In genomic region chrX:92280619-92281018, GRCm38 (mm10) we compare ENCODE assay signal across 23 mouse cellular contexts.
DNase-seq lines count a peak whose midpoint lies in the region; ATAC-seq and TF ChIP-seq lines count a peak whose summit lies in the region.
"Had no signal": no experiment of that assay in that cellular context is flagged by ENCODE, and none has a peak within 500 bp of the region (broad histone marks: within the 10 kb centered on the region; RNA-seq: fewer than 3 reads in every experiment).

No protein-coding gene starts in this region.

- H3K4me3 ChIP-seq in forebrain, embryonic 14.5 days (ENCODE audit: low read depth, low read length) = no peak overlapping the region
- no peak overlapping the region for H3K4me3 ChIP-seq in forebrain, embryonic 13.5 days
- no peak overlapping the region for H3K4me3 ChIP-seq in midbrain, postnatal 0 days (ENCODE audit: low read depth, low read length)
- H3K4me3 ChIP-seq in midbrain, embryonic 10.5 days = no peak overlapping the region
- no peak overlapping the region for H3K4me3 ChIP-seq in neural tube, embryonic 15.5 days (replicated peaks)
- H3K4me3 ChIP-seq: embryonic facial prominence, embryonic 13.5 days; embryonic facial prominence, embryonic 15.5 days; erythroblast, embryonic 14.5 days; forebrain, embryonic 10.5 days had no signal

- H3K27ac ChIP-seq in forebrain, embryonic 14.5 days (ENCODE audit: low read depth, low read length) = no peak overlapping the region
- no peak overlapping the region for H3K27ac ChIP-seq in forebrain, embryonic 13.5 days
- no peak overlapping the region for H3K27ac ChIP-seq in midbrain, postnatal 0 days (ENCODE audit: low read depth, low read length)
- no peak overlapping the region for H3K27ac ChIP-seq in midbrain, embryonic 10.5 days (replicated peaks)
- no peak overlapping the region for H3K27ac ChIP-seq in neural tube, embryonic 15.5 days (replicated peaks)
- H3K27ac ChIP-seq: embryonic facial prominence, embryonic 13.5 days; embryonic facial prominence, embryonic 15.5 days; forebrain, embryonic 10.5 days had no signal

- H3K36me3 ChIP-seq in forebrain, embryonic 14.5 days (ENCODE audit: control insufficient read depth, insufficient read depth, low read length) = no peaks in the 10 kb centered on the region
- H3K36me3 ChIP-seq in forebrain, embryonic 13.5 days (ENCODE audit: poor library complexity, severe bottlenecking) = no peaks in the 10 kb centered on the region
- no peaks in the 10 kb centered on the region for H3K36me3 ChIP-seq in midbrain, postnatal 0 days (ENCODE audit: insufficient read depth, low read length)
- H3K36me3 ChIP-seq in midbrain, embryonic 10.5 days = no peaks in the 10 kb centered on the region
- no peaks in the 10 kb centered on the region for H3K36me3 ChIP-seq in neural tube, embryonic 15.5 days
- H3K36me3 ChIP-seq: embryonic facial prominence, embryonic 13.5 days; embryonic facial prominence, embryonic 15.5 days; forebrain, embryonic 10.5 days had no signal

- no peak overlapping the region for H3K9ac ChIP-seq in forebrain, embryonic 14.5 days (ENCODE audit: low read length)
- no peak overlapping the region for H3K9ac ChIP-seq in forebrain, embryonic 13.5 days
- no peak overlapping the region for H3K9ac ChIP-seq in midbrain, postnatal 0 days (replicated peaks; ENCODE audit: low read length, poor library complexity, severe bottlenecking)
- H3K9ac ChIP-seq in neural tube, embryonic 15.5 days (replicated peaks) = no peak overlapping the region
- H3K9ac ChIP-seq: embryonic facial prominence, embryonic 13.5 days; embryonic facial prominence, embryonic 15.5 days had no signal

- DNase-seq in forebrain, embryonic 14.5 days (ENCODE audit: low spot score) = peak; percentile 0
- peak; percentile 0 for DNase-seq in midbrain, postnatal 0 days (ENCODE audit: low spot score)
- no peak for DNase-seq in midbrain, embryonic 10.5 days (ENCODE audit: low spot score)
- DNase-seq in retina, postnatal 1 day = peak; percentile 0
- no peak for DNase-seq in retina, embryonic 14.5 days (ENCODE audit: low spot score)
- DNase-seq in heart, adult 11 months = no peak
- DNase-seq: adrenal gland, adult 2 months; adrenal gland, postnatal 10 days; adrenal gland, postnatal 25 days; cerebellum, adult 11 months; cerebellum, adult 18-20 months; cerebellum, adult 8-10 months; cerebellum, adult 9-11 months; cerebellum, postnatal 14 days; cerebellum, postnatal 36 days; embryo, embryonic 11 days had no signal

- no peaks in the 10 kb centered on the region for H3K27me3 ChIP-seq in forebrain, embryonic 14.5 days (replicated peaks; ENCODE audit: control insufficient read depth, insufficient read depth, low read length)
- no peaks in the 10 kb centered on the region for H3K27me3 ChIP-seq in forebrain, embryonic 13.5 days
- no peaks in the 10 kb centered on the region for H3K27me3 ChIP-seq in midbrain, postnatal 0 days (ENCODE audit: insufficient read depth, low read length)
- H3K27me3 ChIP-seq in midbrain, embryonic 10.5 days (ENCODE audit: low read depth, poor library complexity, severe bottlenecking) = no peaks in the 10 kb centered on the region
- H3K27me3 ChIP-seq in neural tube, embryonic 15.5 days (replicated peaks) = no peaks in the 10 kb centered on the region
- H3K27me3 ChIP-seq: embryonic facial prominence, embryonic 13.5 days; embryonic facial prominence, embryonic 15.5 days had no signal

- no peak overlapping the region for H3K4me2 ChIP-seq in forebrain, embryonic 14.5 days (ENCODE audit: low read length)
- H3K4me2 ChIP-seq in forebrain, embryonic 13.5 days = no peak overlapping the region
- H3K4me2 ChIP-seq in midbrain, postnatal 0 days (ENCODE audit: low read depth, low read length, poor library complexity, severe bottlenecking) = no peak overlapping the region
- no peak overlapping the region for H3K4me2 ChIP-seq in neural tube, embryonic 15.5 days
- H3K4me2 ChIP-seq: embryonic facial prominence, embryonic 13.5 days; embryonic facial prominence, embryonic 15.5 days had no signal

- H3K9me3 ChIP-seq in forebrain, embryonic 14.5 days (replicated peaks; ENCODE audit: control insufficient read depth, low read length) = no peaks in the 10 kb centered on the region
- H3K9me3 ChIP-seq in forebrain, embryonic 13.5 days (replicated peaks) = no peaks in the 10 kb centered on the region; the same call in 1 of the 2 replicates
- H3K9me3 ChIP-seq in midbrain, postnatal 0 days (ENCODE audit: low read length) = no peaks in the 10 kb centered on the region
- H3K9me3 ChIP-seq in midbrain, embryonic 10.5 days (replicated peaks) = peaks cover 4% of the 10 kb centered on the region; the same call in 1 of the 2 replicates
- H3K9me3 ChIP-seq in neural tube, embryonic 15.5 days (replicated peaks) = no peaks in the 10 kb centered on the region
- H3K9me3 ChIP-seq: embryonic facial prominence, embryonic 15.5 days had no signal

- TF ChIP-seq CTCF in midbrain, postnatal 0 days (IDR thresholded peaks at IDR 0.05) = no peak

- no peaks in the 10 kb centered on the region for H3K4me1 ChIP-seq in forebrain, embryonic 14.5 days (ENCODE audit: control insufficient read depth, insufficient read depth, low read length)
- H3K4me1 ChIP-seq in forebrain, embryonic 13.5 days = no peaks in the 10 kb centered on the region
- no peaks in the 10 kb centered on the region for H3K4me1 ChIP-seq in midbrain, postnatal 0 days (ENCODE audit: insufficient read depth, low read length)
- no peaks in the 10 kb centered on the region for H3K4me1 ChIP-seq in midbrain, embryonic 10.5 days
- no peaks in the 10 kb centered on the region for H3K4me1 ChIP-seq in neural tube, embryonic 15.5 days
- H3K4me1 ChIP-seq: embryonic facial prominence, embryonic 13.5 days; embryonic facial prominence, embryonic 15.5 days had no signal

- ATAC-seq in forebrain, embryonic 14.5 days = no peak
- no peak for ATAC-seq in forebrain, embryonic 13.5 days
- no peak for ATAC-seq in midbrain, postnatal 0 days (ENCODE audit: low FRiP score)
- peak; percentile 57; the same call in 1 of the 2 replicates for ATAC-seq in neural tube, embryonic 15.5 days (ENCODE audit: low FRiP score)
- ATAC-seq: forebrain, embryonic 16.5 days had no signal

Comparison
In these comparisons a context has a peak if more than half of its experiments do, and no peak if none do; other contexts are left out.
1. DNase-seq: peak in forebrain, embryonic 14.5 days (single experiment), midbrain, postnatal 0 days (single experiment) and retina, postnatal 1 day (single experiment); none in midbrain, embryonic 10.5 days (single experiment), retina, embryonic 14.5 days (single experiment) and heart, adult 11 months (single experiment).